Mouse (Mus musculus) ZHBTc4 (cell line): ENCODE data around the gene Grik4.
"Not testable (repeated sequence)": the region's sequence is repeated elsewhere in the genome, so short reads cannot be mapped to it uniquely, and the experiment has no call there.

Experiments used
- DNase-seq: peaks from one replicate; pipeline ENCODE4 v3.0.0-alpha.2; 2011; ENCODE audit warnings: low read depth, low spot score

Grik4 gene

DNA sequence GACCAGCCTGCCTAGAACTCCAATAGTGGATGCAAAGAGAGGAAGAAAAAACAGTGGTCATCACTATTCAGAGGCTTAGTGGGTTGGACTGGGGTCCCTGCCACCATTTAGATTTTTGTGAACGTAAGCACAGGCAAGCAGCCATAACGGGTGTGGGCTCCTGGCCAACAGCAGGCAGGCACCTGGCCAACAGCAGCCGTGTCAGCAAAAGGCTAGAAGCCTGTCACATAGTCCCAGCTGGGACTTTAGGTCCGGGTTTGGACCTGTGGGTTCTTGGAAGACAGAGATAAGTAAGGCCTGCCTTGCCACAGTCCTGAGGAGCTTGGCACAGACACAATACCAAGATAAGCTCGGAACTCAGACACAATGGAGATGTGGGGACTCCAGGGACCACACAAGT, 145.1 kb downstream of the Grik4 start:
- DNase-seq = no peak

DNA sequence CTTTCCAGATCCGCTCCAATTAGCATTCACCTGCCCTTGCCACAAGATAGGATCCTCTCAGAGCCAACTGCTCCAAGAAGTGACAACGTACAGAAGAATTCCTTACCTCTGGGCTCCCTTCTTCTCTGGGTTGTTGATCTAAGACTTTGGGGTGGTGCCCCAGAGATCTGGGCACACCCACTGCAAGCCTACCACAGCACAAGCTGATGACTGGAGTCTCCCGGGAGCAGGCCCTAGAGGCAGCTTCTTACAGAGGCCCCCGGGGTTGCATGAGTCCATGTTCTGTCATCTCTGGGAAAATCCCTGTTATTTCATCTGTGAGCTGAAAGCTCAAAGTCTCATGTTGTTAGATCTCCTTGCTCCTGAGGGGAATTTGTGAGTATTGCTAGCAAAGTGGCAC, 146.0 kb downstream of the Grik4 start:
- no peak for DNase-seq

GRCm38 (mm10) chr9:42797276-42797675, 147.0 kb downstream of the Grik4 start:
- DNase-seq = no peak

GRCm38 (mm10) chr9:42795881-42796280, 148.4 kb downstream of the Grik4 start:
- DNase-seq = no peak

DNA sequence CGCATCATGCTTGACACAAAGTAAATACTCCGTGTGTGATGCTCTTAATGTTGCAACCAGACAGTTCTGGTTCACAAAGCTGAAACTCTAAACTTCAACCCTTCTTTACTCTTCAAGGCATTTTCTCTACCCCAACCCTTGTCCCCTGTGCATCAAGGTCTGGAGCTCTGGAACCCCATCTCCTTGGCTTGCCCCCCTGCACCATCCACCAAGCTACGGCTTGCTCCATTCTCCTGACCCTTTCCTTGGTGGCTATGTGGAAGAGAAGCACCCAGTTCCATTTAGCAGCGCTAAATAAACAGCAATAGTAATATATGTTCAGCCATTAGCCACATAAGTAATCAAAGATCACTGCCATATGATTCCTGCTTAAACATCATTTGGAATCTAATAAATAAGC, 150.3 kb downstream of the Grik4 start:
- no peak for DNase-seq

GRCm38 (mm10) chr9:42793581-42793980, 150.7 kb downstream of the Grik4 start:
- no peak for DNase-seq

GRCm38 (mm10) chr9:42792381-42792780, 151.9 kb downstream of the Grik4 start:
- peak; percentile 48 for DNase-seq

DNA sequence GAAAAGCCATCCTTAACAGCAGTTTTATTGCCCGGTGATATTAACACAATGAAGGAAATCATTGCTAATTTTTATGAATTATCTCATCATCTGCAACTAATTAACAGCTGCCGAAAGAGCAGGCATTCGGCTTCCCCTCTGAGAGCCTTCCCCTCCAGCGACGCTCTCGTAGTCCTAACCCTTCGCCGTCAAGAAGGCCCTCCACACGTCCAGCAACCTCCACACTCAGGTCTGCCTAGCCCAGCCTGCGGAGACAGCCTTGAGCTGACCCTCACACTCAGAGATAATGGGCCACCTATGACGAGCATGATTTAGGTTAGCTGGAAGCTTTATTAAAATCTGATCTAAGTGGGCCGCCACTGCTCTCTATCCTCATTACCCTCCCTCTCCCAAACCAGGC, 152.5 kb downstream of the Grik4 start:
- no peak for DNase-seq

- no peak for DNase-seq
Observed at GRCm38 (mm10) chr9:42791346-42791745, 152.9 kb downstream of the Grik4 start.

- DNase-seq = peak; percentile 72
Observed at GRCm38 (mm10) chr9:42788471-42788870, 155.8 kb downstream of the Grik4 start.

- no peak for DNase-seq
Observed at GRCm38 (mm10) chr9:42786882-42787281, 157.4 kb downstream of the Grik4 start.

GRCm38 (mm10) chr9:42786286-42786685, 158.0 kb downstream of the Grik4 start:
- no peak for DNase-seq

GRCm38 (mm10) chr9:42785173-42785830, 159.0 kb downstream of the Grik4 start:
- no peak for DNase-seq

- DNase-seq = no peak
Observed at GRCm38 (mm10) chr9:42783248-42783903, 160.9 kb downstream of the Grik4 start.

- not testable (repeated sequence) for DNase-seq
Observed at GRCm38 (mm10) chr9:42778471-42779263, 165.6 kb downstream of the Grik4 start.

GRCm38 (mm10) chr9:42777913-42778312, 166.4 kb downstream of the Grik4 start:
- DNase-seq = no peak

- no peak for DNase-seq
Observed at GRCm38 (mm10) chr9:42776804-42777203, 167.5 kb downstream of the Grik4 start.

DNA sequence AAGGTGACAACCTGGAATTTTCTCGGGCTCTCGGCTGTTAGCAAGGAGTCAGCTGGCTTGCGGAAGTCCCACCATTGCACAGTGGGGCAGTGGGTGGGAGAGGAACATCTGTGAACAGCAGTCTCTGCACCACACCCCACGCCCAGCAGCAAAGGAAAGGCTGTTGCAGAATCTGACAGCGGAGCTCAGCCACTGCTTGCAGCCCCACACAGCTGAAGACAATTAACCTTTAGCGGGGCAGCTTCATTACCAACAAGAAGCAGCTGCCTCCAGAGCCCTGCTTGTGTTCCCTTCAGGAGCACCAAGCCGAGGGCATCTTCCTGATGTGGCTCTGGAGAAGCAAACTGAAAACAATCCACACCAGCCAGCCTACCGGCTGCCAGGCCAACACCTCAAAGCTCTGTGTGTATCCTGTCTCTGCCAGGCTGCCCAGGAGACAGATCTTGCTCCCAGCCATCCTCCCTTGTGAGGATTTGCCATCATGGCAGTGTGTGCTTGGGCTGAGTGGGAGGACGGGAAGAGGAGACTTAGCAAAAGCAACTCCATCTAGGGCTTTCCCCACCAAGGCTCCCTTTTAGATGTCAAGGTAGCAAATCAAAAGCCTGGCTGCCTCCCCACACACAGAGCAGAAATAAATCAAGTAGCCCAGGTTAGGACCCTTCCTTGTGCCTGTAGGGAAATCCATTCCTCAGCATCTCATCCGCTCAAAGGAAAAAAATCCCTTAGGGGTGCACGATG, 179.3 kb downstream of the Grik4 start:
- DNase-seq = peak; percentile 27

- peak; percentile 84 for DNase-seq
Observed at GRCm38 (mm10) chr9:42758682-42759205, 185.5 kb downstream of the Grik4 start.

DNA sequence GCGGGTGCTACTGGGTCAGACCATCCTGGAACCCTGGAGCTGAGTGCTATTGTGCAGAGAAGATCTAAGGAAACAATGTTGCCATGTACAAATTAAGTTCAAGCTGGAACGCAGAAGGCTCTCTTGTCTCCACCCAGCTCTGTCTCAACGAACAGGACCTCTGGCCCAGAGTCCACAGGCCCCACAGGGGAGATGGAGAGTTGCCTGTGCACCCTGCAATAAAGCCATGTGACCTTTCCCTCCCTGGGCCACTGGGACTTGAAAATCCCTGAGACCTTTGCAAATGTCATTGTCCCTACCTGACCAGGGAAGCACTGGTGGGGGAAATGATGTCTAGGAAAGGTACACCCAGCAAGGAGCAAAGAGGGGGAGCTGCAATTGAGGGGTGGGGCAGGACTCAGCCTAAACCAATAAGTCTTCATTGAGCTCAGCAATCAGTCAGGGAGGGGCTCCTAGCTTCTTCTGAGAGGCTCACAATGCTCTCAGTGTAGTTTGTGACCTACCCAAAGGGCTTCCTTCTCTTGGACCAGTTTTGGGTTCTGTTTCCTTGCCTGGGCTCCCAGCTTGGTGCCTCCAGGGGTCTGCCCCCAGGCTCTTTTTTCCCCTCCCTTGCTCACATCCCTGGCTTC, 187.2 kb downstream of the Grik4 start:
- DNase-seq = peak; percentile 26

DNA sequence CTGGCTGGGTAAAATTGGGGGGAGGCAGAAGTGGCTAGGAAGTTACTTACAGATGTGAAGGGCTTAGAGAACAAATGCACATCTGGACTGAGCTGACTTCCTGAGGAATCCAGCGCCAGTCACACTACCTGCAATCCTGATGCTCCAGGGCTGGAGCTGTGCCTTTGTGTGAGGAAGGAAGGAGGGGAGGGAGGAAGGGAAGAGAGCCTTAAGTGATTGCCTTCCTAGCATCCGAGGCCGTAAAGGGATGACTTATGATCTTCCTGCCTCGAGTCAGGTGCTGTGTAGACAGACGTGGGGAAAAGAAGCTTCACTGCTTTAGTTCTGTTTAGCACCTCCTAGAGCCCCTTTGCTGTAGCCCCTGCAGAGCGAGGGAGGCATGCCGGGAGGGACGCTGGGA, 189.6 kb downstream of the Grik4 start:
- no peak for DNase-seq
